Mouse (Mus musculus) hindbrain, embryonic 11.5 days (tissue): ENCODE measurements at regions not wholly inside any gene's neighbourhood (a gene's known extent, or its start where the extent isn't known, plus 50 kb on each side); places are given as distances from the start of the nearest gene placed in this dataset.
A peak's percentile ranks its signal among the peaks of the same experiment; 100 is the strongest.

ENCODE experiments used
- ATAC-seq: fragments of 200-750 bp; cut with Nextera tagmentation; 2 replicates; pipeline ENCODE4 v1.8.0; 2017; ENCODE audit warnings: mild to moderate bottlenecking, moderate TSS enrichment, moderate library complexity; ENCODE audit not compliant: low FRiP score
- DNase-seq: peaks from one replicate; pipeline ENCODE4 v3.0.0-alpha.2; 2015; ENCODE audit warnings: low spot score
- H3K27ac ChIP-seq: fragments of 300-500 bp; sonication (generic); 2 replicates; pipeline ENCODE4 v1.5.1; 2014; ENCODE audit warnings: mild to moderate bottlenecking, low read depth, low read length
- H3K27me3 ChIP-seq: fragments of 300-500 bp; sonication (generic); 2 replicates; pipeline ENCODE4 v1.6.1; 2014; ENCODE audit warnings: mild to moderate bottlenecking, low read length, moderate library complexity, mixed read lengths; ENCODE audit not compliant: control insufficient read depth, insufficient read depth
- H3K36me3 ChIP-seq: fragments of 300-500 bp; sonication (generic); 2 replicates; pipeline ENCODE4 v1.6.1; 2014; ENCODE audit warnings: mild to moderate bottlenecking, low read length, moderate library complexity, mixed read lengths; ENCODE audit not compliant: control insufficient read depth, insufficient read depth
- H3K4me1 ChIP-seq: fragments of 300-500 bp; sonication (generic); replicated peaks from 2 replicates; pipeline ENCODE4 v1.6.1; 2014; ENCODE audit warnings: low read length, mixed read lengths; ENCODE audit not compliant: control insufficient read depth, insufficient read depth
- H3K4me2 ChIP-seq: fragments of 300-500 bp; sonication (generic); replicated peaks from 2 replicates; pipeline ENCODE4 v1.6.1; 2014; ENCODE audit warnings: mild to moderate bottlenecking, low read depth, low read length
- H3K4me3 ChIP-seq: fragments of 300-500 bp; sonication (generic); 2 replicates; pipeline ENCODE4 v1.5.1; 2014; ENCODE audit warnings: low read depth, low read length
- H3K9ac ChIP-seq: fragments of 300-500 bp; sonication (generic); 2 replicates; pipeline ENCODE4 v1.6.1; 2014; ENCODE audit warnings: low read depth, low read length
- H3K9me3 ChIP-seq: fragments of 300-500 bp; sonication (generic); 2 replicates; pipeline ENCODE4 v1.6.1; 2016; ENCODE audit warnings: low read length; ENCODE audit not compliant: control insufficient read depth
- WGBS: fragments of 180-500 bp; shearing (Covaris S2); extraction: QIAGEN DNeasy Blood & Tissue Kit; methylation state at CpG from one replicate; pipeline ENCODE4 v1.1.7; 2014; 5-methylcytosine and 5-hydroxymethylcytosine counted together

DNA sequence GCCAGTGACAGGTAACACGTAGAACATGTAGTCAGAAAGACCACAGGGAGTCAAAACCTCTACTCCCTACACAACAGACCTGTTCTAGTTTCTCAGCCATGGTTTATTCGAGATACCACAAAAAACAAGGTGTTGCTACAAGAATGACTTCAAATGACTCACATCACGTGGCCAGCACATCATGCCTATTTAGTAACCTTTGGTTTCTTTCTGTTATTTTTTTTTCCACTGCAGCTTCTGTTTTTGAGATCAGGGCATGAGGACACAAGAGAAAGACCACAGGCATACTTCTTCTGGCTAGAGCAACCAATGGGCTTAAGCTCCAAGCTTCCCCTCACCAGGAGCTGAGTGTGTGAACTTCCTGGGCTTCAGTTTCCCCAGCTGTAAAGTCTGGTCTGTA is 630.7 kb downstream of the Rnf144a start:
- DNase-seq: no peak
- Histone ChIP-seq H3K9ac (no peak overlapping the region), H3K4me3 (no peak overlapping the region)

DNA sequence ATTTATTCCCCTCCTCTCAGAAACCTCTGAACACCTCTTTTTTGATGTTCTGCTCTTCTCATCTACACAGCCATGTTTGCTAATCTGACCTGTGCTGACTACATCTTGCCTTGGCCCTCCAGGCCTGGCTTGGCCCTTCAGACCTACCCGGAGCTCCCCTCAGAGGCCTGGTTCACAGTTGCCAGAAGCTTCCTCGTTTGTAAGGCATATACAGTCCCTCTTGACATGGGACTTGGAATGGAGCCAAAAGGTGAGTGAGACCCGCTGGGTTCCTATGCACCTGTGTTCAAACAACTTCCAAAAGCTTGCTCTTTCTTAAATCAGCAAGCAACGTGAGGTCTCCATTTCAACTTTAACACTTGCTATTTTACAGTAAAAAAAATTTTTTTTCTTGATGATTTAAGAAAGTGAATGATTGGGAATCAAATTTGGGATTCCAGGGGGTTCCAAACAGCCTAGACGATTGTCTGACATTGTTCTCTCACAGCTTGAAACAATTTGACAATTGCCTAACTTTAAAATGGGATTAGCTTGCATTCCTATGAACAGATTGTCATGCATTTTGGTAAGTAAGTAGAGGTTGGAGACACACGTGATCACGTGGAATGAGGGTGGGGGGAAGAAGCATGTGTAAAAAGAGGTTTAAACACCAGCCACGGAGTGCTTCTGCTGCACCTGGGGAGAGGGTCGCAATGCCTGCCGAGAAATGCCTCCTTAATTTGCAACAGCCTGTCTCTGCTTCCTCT is 631.9 kb downstream of the Rnf144a start:
- DNase-seq (no peak), ATAC-seq (no peak)
- Histone ChIP-seq H3K4me3 (no peak overlapping the region), H3K36me3 (no peaks in the 10 kb centered on the region), H3K4me1 (no peaks in the 10 kb centered on the region), H3K27ac (no peak overlapping the region), H3K9ac (no peak overlapping the region), H3K27me3 (no peaks in the 10 kb centered on the region), H3K4me2 (no peak overlapping the region), H3K9me3 (no peaks in the 10 kb centered on the region)
- 53% methylated on average over 10 of the region's 10 CpGs for WGBS

More for the DNA sequence above, 630.7 kb downstream of the Rnf144a start:
- H3K27ac ChIP-seq: no peak overlapping the region
- no peaks in the 10 kb centered on the region for H3K36me3 ChIP-seq
- no peaks in the 10 kb centered on the region for H3K4me1 ChIP-seq
- 86% methylated on average over 3 of the region's 3 CpGs for WGBS
- H3K9me3 ChIP-seq: no peaks in the 10 kb centered on the region
- H3K27me3 ChIP-seq: no peaks in the 10 kb centered on the region
- H3K4me2 ChIP-seq: no peak overlapping the region
- no peak for ATAC-seq

DNA sequence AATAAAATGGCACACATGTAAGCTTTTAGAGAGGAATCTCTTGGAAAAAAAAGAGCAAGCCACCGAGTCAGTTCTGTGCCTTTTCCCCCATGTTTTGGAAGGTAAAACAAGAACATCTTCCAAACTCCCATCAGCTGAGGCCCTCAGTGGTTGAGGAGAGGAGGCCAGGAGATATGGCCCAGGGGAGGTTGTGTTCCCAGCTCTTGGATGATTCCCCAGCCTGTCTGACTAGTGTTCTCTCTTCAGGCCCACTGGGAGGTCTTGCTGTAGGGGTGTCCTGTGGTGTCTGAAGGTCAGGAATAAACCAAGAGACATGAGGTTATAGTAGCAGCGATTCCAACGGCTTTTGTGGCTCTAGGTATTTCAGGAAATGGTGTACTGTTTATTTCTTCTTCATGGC is 643.2 kb downstream of the Rnf144a start:
- 88% methylated on average over 3 of the region's 3 CpGs for WGBS
- no peak for ATAC-seq
- Histone ChIP-seq H3K9me3 (no peaks in the 10 kb centered on the region), H3K4me1 (no peaks in the 10 kb centered on the region), H3K4me2 (no peak overlapping the region), H3K27ac (no peak overlapping the region), H3K36me3 (no peaks in the 10 kb centered on the region), H3K9ac (no peak overlapping the region), H3K4me3 (no peak overlapping the region), H3K27me3 (no peaks in the 10 kb centered on the region)
- DNase-seq: no peak

DNA sequence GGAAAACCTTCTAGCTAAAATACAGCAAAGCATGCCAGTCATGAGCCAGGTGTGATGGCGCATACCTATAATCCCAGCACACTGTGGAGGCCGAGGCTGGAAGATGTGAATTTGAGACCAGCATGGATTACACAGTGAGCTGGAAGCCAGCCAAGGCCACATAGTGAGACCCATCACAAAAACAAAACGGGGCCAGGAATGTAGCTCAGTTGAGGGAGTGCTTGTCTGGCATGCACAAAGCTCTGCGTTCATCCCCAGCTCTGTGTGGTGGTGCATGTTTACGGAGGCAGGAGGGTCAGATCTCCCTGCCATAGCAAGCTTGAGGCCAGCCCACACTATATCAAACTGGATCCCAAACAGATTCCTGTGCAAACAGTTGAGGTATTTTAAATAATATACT is 646.4 kb downstream of the Rnf144a start:
- Histone ChIP-seq H3K36me3 (no peaks in the 10 kb centered on the region), H3K9me3 (no peaks in the 10 kb centered on the region), H3K4me3 (no peak overlapping the region), H3K4me2 (no peak overlapping the region), H3K9ac (no peak overlapping the region), H3K4me1 (no peaks in the 10 kb centered on the region), H3K27ac (no peak overlapping the region), H3K27me3 (no peaks in the 10 kb centered on the region)
- DNase-seq (peak; percentile 26), ATAC-seq (no peak)
- 60% methylated on average over 5 of the region's 5 CpGs for WGBS

DNA sequence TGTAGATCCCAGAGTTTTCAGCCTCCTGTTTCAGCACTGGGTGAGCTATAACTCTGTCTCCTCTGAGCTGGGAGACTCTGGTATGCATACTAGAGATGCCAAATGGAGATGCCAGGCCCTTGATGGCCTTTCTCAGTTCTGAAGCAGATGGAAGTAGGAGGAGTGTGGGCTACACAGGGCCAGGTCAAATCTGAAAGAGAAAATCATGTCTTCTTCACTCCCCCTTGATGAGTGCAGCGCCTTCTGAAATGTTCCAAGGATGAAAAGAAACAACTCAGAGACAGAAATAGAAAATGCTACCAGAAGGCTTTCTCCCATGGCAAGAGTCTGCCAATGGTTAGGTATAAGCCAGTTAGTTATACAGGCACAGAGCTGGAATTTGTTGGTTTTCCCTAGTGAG is 652.0 kb downstream of the Rnf144a start:
- H3K4me3 ChIP-seq: no peak overlapping the region
- no peaks in the 10 kb centered on the region for H3K9me3 ChIP-seq
- no peak for DNase-seq
- 95% methylated on average over 1 of the region's 1 CpGs for WGBS
- no peak overlapping the region for H3K4me2 ChIP-seq
- no peak overlapping the region for H3K9ac ChIP-seq
- no peaks in the 10 kb centered on the region for H3K4me1 ChIP-seq
- H3K27ac ChIP-seq: no peak overlapping the region
- H3K36me3 ChIP-seq: no peaks in the 10 kb centered on the region
- no peak for ATAC-seq
- H3K27me3 ChIP-seq: no peaks in the 10 kb centered on the region

DNA sequence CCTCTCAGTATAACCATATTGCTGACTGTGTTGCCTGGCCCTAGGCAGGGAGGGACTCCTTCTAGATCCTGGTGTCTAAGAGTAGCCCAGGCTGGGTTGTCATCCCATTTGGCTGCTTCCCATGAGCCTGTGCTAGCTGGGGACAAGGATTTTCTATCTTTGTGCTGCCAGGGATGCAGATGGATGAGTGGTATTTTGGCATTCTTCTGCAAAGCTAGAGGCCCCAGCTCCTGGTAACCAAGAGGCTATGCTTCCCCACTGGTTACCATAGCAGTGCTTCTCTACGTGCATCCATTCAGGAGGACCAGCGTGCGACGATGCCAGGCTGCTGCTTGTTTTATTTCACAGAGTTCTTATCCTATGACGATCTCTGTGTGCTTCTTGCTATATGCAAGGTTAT is 658.0 kb downstream of the Rnf144a start:
- no peak overlapping the region for H3K9ac ChIP-seq
- 83% methylated on average over 5 of the region's 5 CpGs for WGBS

DNA sequence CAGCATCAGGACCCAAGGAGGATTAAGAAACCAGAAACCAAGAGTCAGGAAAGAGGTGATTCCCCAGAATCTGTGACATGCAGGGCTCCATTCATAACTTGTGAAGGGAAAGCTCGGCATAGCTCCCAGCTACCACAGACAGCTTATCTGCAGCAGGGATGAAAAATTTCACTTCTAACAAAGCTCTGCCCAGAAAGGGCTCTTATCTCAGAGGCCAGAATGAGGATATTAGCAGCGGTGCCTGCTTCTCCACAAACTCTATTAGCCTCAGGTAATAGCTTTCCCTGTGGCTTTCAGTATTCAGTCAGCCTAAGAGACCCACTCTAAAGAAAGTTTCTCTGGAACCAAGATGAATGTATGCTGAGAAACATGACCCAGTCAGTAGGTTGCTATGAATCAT is 636.9 kb upstream of the Id2 start:
- no peaks in the 10 kb centered on the region for H3K27me3 ChIP-seq
- WGBS: 73% methylated on average over 2 of the region's 2 CpGs
- no peak overlapping the region for H3K4me3 ChIP-seq
- no peak overlapping the region for H3K9ac ChIP-seq
- DNase-seq (no peak), ATAC-seq (no peak)
- no peak overlapping the region for H3K4me2 ChIP-seq
- H3K36me3 ChIP-seq: no peaks in the 10 kb centered on the region
- no peak overlapping the region for H3K27ac ChIP-seq
- H3K4me1 ChIP-seq: no peaks in the 10 kb centered on the region
- H3K9me3 ChIP-seq: no peaks in the 10 kb centered on the region

More for the DNA sequence above, 658.0 kb downstream of the Rnf144a start:
- Histone ChIP-seq H3K4me2 (no peak overlapping the region), H3K9me3 (no peaks in the 10 kb centered on the region), H3K4me3 (no peak overlapping the region), H3K27ac (no peak overlapping the region), H3K27me3 (no peaks in the 10 kb centered on the region), H3K36me3 (no peaks in the 10 kb centered on the region), H3K4me1 (no peaks in the 10 kb centered on the region)
- no peak for ATAC-seq
- no peak for DNase-seq

DNA sequence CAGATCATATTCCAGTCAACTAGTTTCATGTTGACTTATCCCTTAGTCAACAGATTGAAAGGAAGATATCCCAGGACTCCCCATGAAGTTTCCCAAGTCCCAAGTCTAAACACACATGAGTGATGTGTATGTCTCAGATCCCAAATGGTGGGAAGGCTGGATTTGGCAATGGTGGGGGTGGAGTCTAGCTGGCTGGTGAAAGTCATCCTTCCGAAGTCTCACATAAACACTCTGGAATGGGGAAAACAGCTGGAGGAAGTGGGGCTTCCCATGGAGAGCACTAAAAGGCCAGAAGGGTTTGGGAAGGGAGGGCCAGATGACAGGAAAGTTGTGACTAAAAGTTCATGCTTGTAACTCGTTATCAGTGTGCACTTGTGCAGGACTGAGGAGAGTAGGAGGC is 628.8 kb upstream of the Id2 start:
- 55% methylated on average over 2 of the region's 2 CpGs for WGBS
- Histone ChIP-seq H3K36me3 (no peaks in the 10 kb centered on the region), H3K27me3 (no peaks in the 10 kb centered on the region), H3K9ac (no peak overlapping the region), H3K27ac (no peak overlapping the region), H3K4me2 (no peak overlapping the region), H3K4me3 (no peak overlapping the region), H3K4me1 (no peaks in the 10 kb centered on the region), H3K9me3 (no peaks in the 10 kb centered on the region)
- DNase-seq: no peak
- ATAC-seq: no peak

DNA sequence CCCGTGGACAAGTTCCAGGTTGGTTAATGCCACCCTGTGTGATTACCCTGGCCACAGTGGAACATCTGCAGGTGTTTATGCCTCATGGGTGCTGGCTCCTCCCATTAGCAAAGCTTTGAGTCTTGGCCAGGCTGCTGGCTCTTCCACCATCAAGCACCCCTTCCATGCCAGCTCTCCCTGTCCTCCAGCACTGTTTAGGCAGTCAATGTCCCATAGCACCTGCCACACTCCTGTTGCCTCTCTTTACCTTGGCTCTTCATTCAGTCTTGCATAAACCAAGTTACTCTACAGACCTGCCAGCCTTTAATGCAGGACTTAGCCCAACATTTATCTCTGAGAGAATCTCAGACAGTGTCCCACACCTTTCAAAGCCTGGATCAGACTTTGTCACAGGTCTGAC is 614.2 kb upstream of the Id2 start:
- WGBS: 100% methylated on average over 1 of the region's 1 CpGs
- no peaks in the 10 kb centered on the region for H3K36me3 ChIP-seq
- no peak overlapping the region for H3K9ac ChIP-seq
- ATAC-seq (no peak), DNase-seq (no peak)
- no peaks in the 10 kb centered on the region for H3K27me3 ChIP-seq
- no peak overlapping the region for H3K4me2 ChIP-seq
- no peak overlapping the region for H3K27ac ChIP-seq
- no peaks in the 10 kb centered on the region for H3K9me3 ChIP-seq
- no peaks in the 10 kb centered on the region for H3K4me1 ChIP-seq
- no peak overlapping the region for H3K4me3 ChIP-seq
